Mouse (Mus musculus) thymus, adult 2 months (tissue): ENCODE data around the gene Myo5a.

Source experiments
- CTCF ChIP-seq: fragments of 200-500 bp; IDR thresholded peaks from 2 replicates; pipeline ENCODE4 v1.5.1; 2012; ENCODE audit warnings: mild to moderate bottlenecking, control low read depth, low read length, moderate library complexity, borderline replicate concordance; ENCODE audit not compliant: control insufficient read depth, poor library complexity, insufficient read depth; ENCODE audit errors: extremely low read depth
- POLR2A ChIP-seq: fragments of 200-500 bp; IDR thresholded peaks from 2 replicates; pipeline ENCODE4 v1.6.1; 2012; ENCODE audit warnings: mild to moderate bottlenecking, low read length, control low read depth, moderate library complexity; ENCODE audit not compliant: control insufficient read depth, poor library complexity, insufficient read depth; ENCODE audit errors: extremely low read depth

DNA sequence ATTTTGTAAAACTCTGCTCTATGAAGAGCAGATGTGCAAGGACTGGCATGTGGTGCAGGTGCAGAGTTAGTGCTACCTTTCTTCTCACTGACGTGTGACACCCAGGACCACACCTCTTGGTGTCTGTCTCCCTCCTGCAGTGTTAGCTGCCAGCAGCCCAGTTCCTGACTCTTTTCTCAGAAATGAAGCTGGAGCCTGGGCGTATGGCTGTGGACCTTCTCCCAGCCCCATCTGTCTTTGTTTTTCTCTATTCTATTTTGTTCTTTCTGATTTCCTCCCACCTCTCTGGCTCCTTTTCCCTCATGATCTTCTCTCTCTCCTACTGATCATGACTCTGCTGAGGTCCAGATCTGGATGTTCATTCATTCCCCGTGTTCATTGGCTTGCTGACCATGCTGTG lies 50.3 kb downstream of the Myo5a start:
- no peak for TF ChIP-seq POLR2A
- no peak for TF ChIP-seq CTCF
